Mouse (Mus musculus): Measurements from ENCODE around the gene Mapk7. TPM values are rescaled to one million over a fixed set of nuclear protein-coding genes. Genes with fewer than 3 reads are reported as not detected.

Gene Mapk7
- polyA plus RNA-seq (2012; rRNA removed), result 9.6 and 10.6 TPM in 2 replicates

DNA sequence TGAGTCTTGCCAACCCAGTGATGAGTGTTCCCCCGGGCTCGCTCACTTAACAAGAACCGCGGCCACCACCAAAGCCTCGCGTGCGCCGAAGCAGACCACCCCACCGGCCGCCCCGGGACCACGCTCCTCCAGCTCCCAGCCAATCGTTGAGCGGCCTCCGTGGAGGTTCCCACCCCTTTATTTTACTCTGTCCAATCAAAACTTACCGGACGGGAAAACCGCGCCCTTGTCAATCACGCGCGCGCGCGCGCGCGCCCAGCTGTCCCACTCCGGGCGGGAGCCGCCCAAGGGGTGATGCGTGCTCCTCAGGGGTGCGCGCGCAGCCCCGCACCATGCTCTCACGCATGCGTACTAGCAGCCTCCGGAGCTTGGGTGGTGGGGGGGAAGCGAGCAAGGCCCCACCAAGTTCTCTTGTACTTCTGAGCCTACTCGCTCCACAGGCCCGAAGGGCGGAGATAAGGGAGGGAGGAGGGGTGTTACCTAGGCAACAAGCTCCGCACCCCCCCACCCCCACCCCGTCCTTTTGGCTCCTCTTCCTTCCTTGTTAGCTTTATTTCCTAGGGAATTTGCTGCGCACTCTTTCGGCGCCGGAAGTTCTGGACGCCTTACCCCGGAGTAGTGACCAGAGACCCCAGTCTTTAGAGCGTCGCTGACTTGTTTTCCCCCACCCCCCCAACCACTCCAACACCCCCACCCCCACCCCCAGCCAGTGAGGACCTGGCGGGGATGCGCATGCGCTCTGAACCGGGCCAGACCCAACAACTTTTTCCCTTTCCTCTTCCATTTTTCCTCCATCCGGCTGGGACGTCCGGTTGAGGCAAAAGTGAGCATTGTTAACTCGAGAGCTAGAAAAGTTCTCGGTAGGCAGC lies at the start of gene Mapk7:
TSS of gene Mapk7 (minus strand) at position 278 of the 869 bp plus-strand sequence.
- no peak for TF ChIP-seq CTCF (IDR thresholded peaks at IDR 0.05; ENCODE audit: control insufficient read depth, insufficient read depth, insufficient replicate concordance, low read depth, low read length)
- peak; percentile 41; the same call in 1 of the 2 replicates for TF ChIP-seq POLR2A (IDR thresholded peaks at IDR 0.05; ENCODE audit: control insufficient read depth, low read depth, low read length)
- H3K4me3 ChIP-seq (ENCODE audit: control insufficient read depth, low read depth, low read length), result peak within 1 kb of the TSS; percentile 96
- peak within 1 kb of the TSS; percentile 92 for H3K27ac ChIP-seq (ENCODE audit: control insufficient read depth, insufficient read depth, low read depth, low read length)
- H3K27me3 ChIP-seq (ENCODE audit: control insufficient read depth, insufficient read depth, low read length), result no peaks in the 10 kb centered on the region
- peaks cover 12% of the 10 kb centered on the region for H3K4me1 ChIP-seq (ENCODE audit: control insufficient read depth, insufficient read depth, low read length)
- no peaks in the 10 kb centered on the region for H3K36me3 ChIP-seq (ENCODE audit: control insufficient read depth, insufficient read depth, low read length)

DNA sequence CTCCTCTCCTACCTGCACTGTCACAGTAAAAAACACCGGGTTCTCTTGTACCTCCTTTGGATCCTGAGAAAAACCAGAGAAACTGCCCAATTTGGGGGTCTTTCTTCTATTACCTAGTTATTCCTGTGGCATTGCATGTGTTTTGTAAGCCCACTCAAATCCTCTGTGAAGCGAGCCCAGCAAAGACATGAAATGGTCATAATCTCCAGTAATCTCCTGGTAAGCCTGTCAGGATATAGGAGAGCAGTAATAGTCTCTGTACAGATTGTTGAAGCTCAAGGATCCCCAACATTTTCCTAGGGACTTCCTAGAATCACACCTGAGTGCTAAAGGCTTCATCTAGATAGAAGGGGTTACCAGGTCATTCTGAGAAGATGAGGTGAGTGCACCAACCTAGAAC lies 46.9 kb upstream of the Mapk7 start:
- TF ChIP-seq CTCF (IDR thresholded peaks at IDR 0.05; ENCODE audit: control insufficient read depth, insufficient read depth, insufficient replicate concordance, low read depth, low read length) (no peak), POLR2A (IDR thresholded peaks at IDR 0.05; ENCODE audit: control insufficient read depth, low read depth, low read length) (no peak)
- Histone ChIP-seq H3K27me3 (ENCODE audit: control insufficient read depth, insufficient read depth, low read length) (no peaks in the 10 kb centered on the region), H3K36me3 (ENCODE audit: control insufficient read depth, insufficient read depth, low read length) (no peaks in the 10 kb centered on the region; the same call in 1 of the 2 replicates), H3K4me3 (ENCODE audit: control insufficient read depth, low read depth, low read length) (no peak overlapping the region), H3K4me1 (ENCODE audit: control insufficient read depth, insufficient read depth, low read length) (no peaks in the 10 kb centered on the region), H3K27ac (ENCODE audit: control insufficient read depth, insufficient read depth, low read depth, low read length) (no peak overlapping the region)

DNA sequence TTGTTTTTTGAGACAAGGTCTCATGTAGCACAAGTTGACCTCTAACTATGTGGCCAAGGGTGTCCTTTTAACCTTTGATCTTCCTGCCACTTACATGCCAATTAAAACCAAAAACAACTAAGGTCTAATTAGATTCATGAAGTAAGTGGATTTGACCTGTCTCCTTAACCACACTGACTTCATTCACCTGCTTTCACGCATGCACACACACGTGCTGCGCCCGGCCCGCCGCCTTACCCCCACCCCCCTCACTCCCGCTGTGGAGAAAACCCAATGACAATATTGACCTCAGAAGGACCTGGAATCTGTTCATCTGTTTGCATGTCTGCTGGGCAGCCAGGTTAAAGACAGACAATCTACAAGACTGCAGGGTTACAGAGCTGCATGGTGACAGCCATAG lies 46.4 kb upstream of the Mapk7 start:
- no peak overlapping the region for H3K4me3 ChIP-seq (ENCODE audit: control insufficient read depth, low read depth, low read length)
- H3K4me1 ChIP-seq (ENCODE audit: control insufficient read depth, insufficient read depth, low read length), result no peaks in the 10 kb centered on the region
- TF ChIP-seq CTCF (IDR thresholded peaks at IDR 0.05; ENCODE audit: control insufficient read depth, insufficient read depth, insufficient replicate concordance, low read depth, low read length) (no peak), POLR2A (IDR thresholded peaks at IDR 0.05; ENCODE audit: control insufficient read depth, low read depth, low read length) (no peak)
- no peak overlapping the region for H3K27ac ChIP-seq (ENCODE audit: control insufficient read depth, insufficient read depth, low read depth, low read length)
- no peaks in the 10 kb centered on the region; the same call in 1 of the 2 replicates for H3K36me3 ChIP-seq (ENCODE audit: control insufficient read depth, insufficient read depth, low read length)
- no peaks in the 10 kb centered on the region for H3K27me3 ChIP-seq (ENCODE audit: control insufficient read depth, insufficient read depth, low read length)

DNA sequence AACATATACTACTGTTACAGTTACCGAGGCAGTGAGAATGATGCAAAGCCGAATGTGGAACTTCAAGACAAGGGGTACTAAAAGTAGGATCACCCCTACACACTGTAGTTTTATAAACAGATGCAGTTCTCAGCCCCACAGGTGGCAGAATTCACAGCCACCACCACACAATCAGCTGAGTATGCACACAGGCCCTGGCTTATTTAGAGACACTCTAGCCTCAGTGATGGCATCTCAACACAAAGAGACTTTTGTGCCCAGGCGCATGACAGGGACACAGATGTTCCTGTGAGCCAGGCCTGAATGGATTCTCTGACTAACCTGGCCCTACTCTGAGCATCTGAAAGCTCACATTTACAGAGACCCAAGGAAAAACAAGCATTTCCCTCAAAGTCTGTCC lies 43.2 kb upstream of the Mapk7 start:
- no peaks in the 10 kb centered on the region for H3K4me1 ChIP-seq (ENCODE audit: control insufficient read depth, insufficient read depth, low read length)
- no peak overlapping the region for H3K4me3 ChIP-seq (ENCODE audit: control insufficient read depth, low read depth, low read length)
- no peak overlapping the region for H3K27ac ChIP-seq (ENCODE audit: control insufficient read depth, insufficient read depth, low read depth, low read length)
- TF ChIP-seq CTCF (IDR thresholded peaks at IDR 0.05; ENCODE audit: control insufficient read depth, insufficient read depth, insufficient replicate concordance, low read depth, low read length) (no peak), POLR2A (IDR thresholded peaks at IDR 0.05; ENCODE audit: control insufficient read depth, low read depth, low read length) (no peak)
- no peaks in the 10 kb centered on the region; the same call in 1 of the 2 replicates for H3K36me3 ChIP-seq (ENCODE audit: control insufficient read depth, insufficient read depth, low read length)
- H3K27me3 ChIP-seq (ENCODE audit: control insufficient read depth, insufficient read depth, low read length), result no peaks in the 10 kb centered on the region

DNA sequence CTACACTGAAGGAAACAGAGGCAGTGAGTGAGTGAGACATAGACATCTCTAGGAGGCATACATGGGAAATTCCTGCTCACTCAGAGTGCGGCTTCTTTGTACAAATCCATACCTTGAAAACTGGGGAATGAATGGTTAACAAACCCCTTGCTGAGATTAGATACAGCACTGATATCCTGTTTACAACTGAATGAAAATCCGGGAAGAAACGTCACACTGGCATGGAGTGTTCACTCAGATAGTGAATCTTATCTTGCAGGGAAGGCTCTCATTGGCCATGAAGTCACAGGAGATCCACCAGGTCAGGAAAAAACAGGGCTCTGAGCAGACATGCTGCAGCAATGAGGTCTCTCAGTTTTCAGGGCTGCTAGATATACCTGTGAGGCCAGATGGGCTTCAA lies 42.7 kb upstream of the Mapk7 start:
- no peak overlapping the region for H3K27ac ChIP-seq (ENCODE audit: control insufficient read depth, insufficient read depth, low read depth, low read length)

DNA sequence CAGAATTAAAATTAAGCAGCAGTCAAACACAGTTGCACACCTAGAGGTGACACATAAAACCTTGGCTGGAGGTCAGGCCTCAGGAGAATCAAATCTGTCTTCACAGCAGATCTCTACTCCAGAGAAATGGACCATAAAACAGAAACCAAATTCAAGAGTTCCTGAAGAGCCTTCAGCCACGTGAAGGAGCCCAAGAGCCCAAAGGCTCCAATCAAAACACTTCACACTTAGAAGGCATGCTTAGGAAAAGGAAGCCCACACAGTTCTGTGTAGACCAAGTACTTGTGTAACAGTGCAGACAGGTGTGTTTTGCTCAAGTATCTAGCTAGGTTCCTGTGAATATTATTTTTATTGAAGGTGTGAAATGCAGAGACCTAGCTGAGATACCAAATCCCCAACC lies 41.3 kb upstream of the Mapk7 start:
- Histone ChIP-seq H3K4me3 (ENCODE audit: control insufficient read depth, low read depth, low read length) (no peak overlapping the region), H3K27me3 (ENCODE audit: control insufficient read depth, insufficient read depth, low read length) (no peaks in the 10 kb centered on the region), H3K36me3 (ENCODE audit: control insufficient read depth, insufficient read depth, low read length) (no peaks in the 10 kb centered on the region; the same call in 1 of the 2 replicates), H3K27ac (ENCODE audit: control insufficient read depth, insufficient read depth, low read depth, low read length) (no peak overlapping the region), H3K4me1 (ENCODE audit: control insufficient read depth, insufficient read depth, low read length) (no peaks in the 10 kb centered on the region)
- no peak for TF ChIP-seq CTCF (IDR thresholded peaks at IDR 0.05; ENCODE audit: control insufficient read depth, insufficient read depth, insufficient replicate concordance, low read depth, low read length)
- TF ChIP-seq POLR2A (IDR thresholded peaks at IDR 0.05; ENCODE audit: control insufficient read depth, low read depth, low read length), result no peak

More for the DNA sequence above, 42.7 kb upstream of the Mapk7 start:
- H3K36me3 ChIP-seq (ENCODE audit: control insufficient read depth, insufficient read depth, low read length), result no peaks in the 10 kb centered on the region; the same call in 1 of the 2 replicates
- TF ChIP-seq CTCF (IDR thresholded peaks at IDR 0.05; ENCODE audit: control insufficient read depth, insufficient read depth, insufficient replicate concordance, low read depth, low read length), result no peak
- no peak for TF ChIP-seq POLR2A (IDR thresholded peaks at IDR 0.05; ENCODE audit: control insufficient read depth, low read depth, low read length)
- H3K4me3 ChIP-seq (ENCODE audit: control insufficient read depth, low read depth, low read length), result no peak overlapping the region
- no peaks in the 10 kb centered on the region for H3K27me3 ChIP-seq (ENCODE audit: control insufficient read depth, insufficient read depth, low read length)
- no peaks in the 10 kb centered on the region for H3K4me1 ChIP-seq (ENCODE audit: control insufficient read depth, insufficient read depth, low read length)

DNA sequence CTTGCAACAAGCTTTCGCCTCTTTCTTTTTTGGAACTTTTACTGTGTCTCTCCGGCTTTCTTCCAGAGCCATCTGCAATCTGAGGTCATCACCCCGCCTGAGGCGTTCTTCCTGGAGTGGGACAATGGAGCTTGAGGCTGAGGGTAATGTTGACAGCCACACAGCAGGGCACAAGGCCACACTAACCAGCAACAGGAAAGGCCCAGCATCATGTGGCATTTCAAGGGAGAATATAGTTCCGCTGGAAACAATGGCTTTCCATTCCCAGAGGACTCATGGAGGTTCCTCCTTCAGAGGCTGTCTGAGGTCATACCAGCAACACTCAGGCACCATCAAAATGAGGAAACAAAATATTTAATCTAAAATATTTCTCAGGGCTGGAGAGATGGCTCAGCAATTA lies 39.4 kb upstream of the Mapk7 start:
- Histone ChIP-seq H3K4me3 (ENCODE audit: control insufficient read depth, low read depth, low read length) (no peak overlapping the region), H3K27me3 (ENCODE audit: control insufficient read depth, insufficient read depth, low read length) (no peaks in the 10 kb centered on the region), H3K36me3 (ENCODE audit: control insufficient read depth, insufficient read depth, low read length) (no peaks in the 10 kb centered on the region; the same call in 1 of the 2 replicates), H3K4me1 (ENCODE audit: control insufficient read depth, insufficient read depth, low read length) (no peaks in the 10 kb centered on the region), H3K27ac (ENCODE audit: control insufficient read depth, insufficient read depth, low read depth, low read length) (no peak overlapping the region)
- TF ChIP-seq POLR2A (IDR thresholded peaks at IDR 0.05; ENCODE audit: control insufficient read depth, low read depth, low read length), result no peak
- TF ChIP-seq CTCF (IDR thresholded peaks at IDR 0.05; ENCODE audit: control insufficient read depth, insufficient read depth, insufficient replicate concordance, low read depth, low read length), result no peak
